Mouse (Mus musculus): ENCODE results near the gene Lrp2.

GRCm38 (mm10) chr2:69445896-69446472, 139.9 kb downstream of the Lrp2 start:
- TF ChIP-seq ZC3H11A (IDR thresholded peaks at IDR 0.05; ENCODE audit: borderline replicate concordance, low read depth, low read length), result no peak
- no peak for TF ChIP-seq MAFK (IDR thresholded peaks at IDR 0.05; ENCODE audit: insufficient read depth, low read depth, low read length)
- TF ChIP-seq HCFC1 (IDR thresholded peaks at IDR 0.05; ENCODE audit: borderline replicate concordance, insufficient read depth, low read length), result no peak
